Mouse (Mus musculus) heart, embryonic 16.5 days (tissue): ENCODE results near the gene Mtfp1. TPM values are rescaled to one million over a fixed set of nuclear protein-coding genes. Genes with fewer than 3 reads are reported as not detected.
"Not testable (repeated sequence)": the region's sequence is repeated elsewhere in the genome, so short reads cannot be mapped to it uniquely, and the experiment has no call there.

Experiments
- ATAC-seq: fragments of 200-750 bp; cut with Nextera tagmentation; replicated peaks from 2 replicates; pipeline ENCODE4 v1.8.0; 2017; ENCODE audit warnings: moderate number of reproducible peaks; ENCODE audit not compliant: insufficient read depth, low FRiP score; ENCODE audit errors: extremely low read depth
- H3K27ac ChIP-seq: fragments of 300-500 bp; sonication (generic); 2 replicates; pipeline ENCODE4 v1.5.1; 2014; ENCODE audit warnings: mild to moderate bottlenecking, low read length, control low read depth, moderate library complexity
- H3K27me3 ChIP-seq: fragments of 300-500 bp; sonication (generic); 2 replicates; pipeline ENCODE4 v1.6.1; 2014; ENCODE audit warnings: low read length, mixed read lengths; ENCODE audit not compliant: control insufficient read depth, insufficient read depth
- H3K36me3 ChIP-seq: fragments of 300-500 bp; sonication (generic); 2 replicates; pipeline ENCODE4 v1.6.1; 2014; ENCODE audit not compliant: control insufficient read depth, insufficient read depth
- H3K4me1 ChIP-seq: fragments of 300-500 bp; sonication (generic); 2 replicates; pipeline ENCODE4 v1.6.1; 2014; ENCODE audit warnings: low read length, mixed read lengths; ENCODE audit not compliant: control insufficient read depth, insufficient read depth
- H3K4me2 ChIP-seq: fragments of 300-500 bp; sonication (generic); 2 replicates; pipeline ENCODE4 v1.6.1; 2014; ENCODE audit warnings: low read depth, mild to moderate bottlenecking, control low read depth, low read length
- H3K4me3 ChIP-seq: fragments of 300-500 bp; sonication (generic); 2 replicates; pipeline ENCODE4 v1.5.1; 2014; ENCODE audit warnings: mild to moderate bottlenecking, control low read depth, low read length
- H3K9ac ChIP-seq: fragments of 300-500 bp; sonication (generic); 2 replicates; pipeline ENCODE4 v1.6.1; 2014; ENCODE audit warnings: low read length, control low read depth
- H3K9me3 ChIP-seq: fragments of 300-500 bp; sonication (generic); replicated peaks from 2 replicates; pipeline ENCODE4 v1.6.1; 2016; ENCODE audit warnings: low read length; ENCODE audit not compliant: control insufficient read depth
- WGBS: fragments of 180-500 bp; shearing (Covaris S2); extraction: QIAGEN DNeasy Blood & Tissue Kit; methylation state at CpG from one replicate; pipeline ENCODE4 v1.1.7; 2014; 5-methylcytosine and 5-hydroxymethylcytosine counted together
- polyA plus RNA-seq: library from polyadenylated mRNA; unstranded; fragments of >200 nt; fragmentation: Nextera tagmentation; extraction: Ambion mirVana; gene quantifications from 2 replicates; pipeline ENCODE4 v1.2.1, GENCODE M21; 2015

The Mtfp1 gene
- polyA plus RNA-seq, 1 experiment from 2014 or later = 41.6 TPM

- H3K27me3 ChIP-seq, H3K9me3 ChIP-seq, H3K4me3 ChIP-seq, H3K4me1 ChIP-seq, H3K36me3 ChIP-seq, H3K9ac ChIP-seq, H3K27ac ChIP-seq, ATAC-seq, H3K4me2 ChIP-seq: not testable (repeated sequence)
- 92% methylated on average over 6 of the region's 6 CpGs for WGBS
These were observed 12.7 kb upstream of the Mtfp1 start for GRCm38 (mm10) chr11:4107901-4108300.

- no peaks in the 10 kb centered on the region for H3K4me1 ChIP-seq
These were observed 10.2 kb upstream of the Mtfp1 start for GRCm38 (mm10) chr11:4105444-4105843.

GRCm38 (mm10) chr11:4104989-4105388 lies 9.7 kb upstream of the Mtfp1 start:
- no peak overlapping the region for H3K4me2 ChIP-seq

More at GRCm38 (mm10) chr11:4105444-4105843, 10.2 kb upstream of the Mtfp1 start:
- H3K4me2 ChIP-seq = no peak overlapping the region
- H3K27me3 ChIP-seq = no peaks in the 10 kb centered on the region
- 59% methylated on average over 6 of the region's 6 CpGs for WGBS
- ATAC-seq = no peak
- no peaks in the 10 kb centered on the region for H3K9me3 ChIP-seq
- H3K4me3 ChIP-seq = no peak overlapping the region
- no peak overlapping the region for H3K27ac ChIP-seq
- no peaks in the 10 kb centered on the region for H3K36me3 ChIP-seq
- no peak overlapping the region for H3K9ac ChIP-seq

GRCm38 (mm10) chr11:4103522-4103921 lies 8.3 kb upstream of the Mtfp1 start:
- H3K4me2 ChIP-seq = no peak overlapping the region
- no peaks in the 10 kb centered on the region for H3K9me3 ChIP-seq
- H3K4me3 ChIP-seq = no peak overlapping the region
- no peaks in the 10 kb centered on the region for H3K4me1 ChIP-seq
- no peak overlapping the region for H3K27ac ChIP-seq
- no peak for ATAC-seq
- H3K27me3 ChIP-seq = no peaks in the 10 kb centered on the region
- 81% methylated on average over 14 of the region's 14 CpGs for WGBS
- H3K9ac ChIP-seq = no peak overlapping the region
- no peaks in the 10 kb centered on the region for H3K36me3 ChIP-seq

More at GRCm38 (mm10) chr11:4104989-4105388, 9.7 kb upstream of the Mtfp1 start:
- no peak overlapping the region for H3K27ac ChIP-seq
- H3K9me3 ChIP-seq = no peaks in the 10 kb centered on the region
- no peak overlapping the region for H3K9ac ChIP-seq
- no peak overlapping the region for H3K4me3 ChIP-seq
- no peak for ATAC-seq
- H3K36me3 ChIP-seq = no peaks in the 10 kb centered on the region
- no peaks in the 10 kb centered on the region for H3K27me3 ChIP-seq
- 86% methylated on average over 5 of the region's 5 CpGs for WGBS
- H3K4me1 ChIP-seq = no peaks in the 10 kb centered on the region

- Histone ChIP-seq H3K4me2 (no peak overlapping the region), H3K4me1 (peaks cover 5% of the 10 kb centered on the region), H3K27me3 (no peaks in the 10 kb centered on the region), H3K9ac (no peak overlapping the region), H3K9me3 (no peaks in the 10 kb centered on the region), H3K36me3 (no peaks in the 10 kb centered on the region), H3K27ac (no peak overlapping the region), H3K4me3 (no peak overlapping the region)
- 73% methylated on average over 5 of the region's 5 CpGs for WGBS
- ATAC-seq = no peak
These were observed 6.6 kb upstream of the Mtfp1 start for GRCm38 (mm10) chr11:4101851-4102250.

GRCm38 (mm10) chr11:4099447-4099846 lies 4.2 kb upstream of the Mtfp1 start:
- Histone ChIP-seq H3K4me1 (peaks cover 18% of the 10 kb centered on the region), H3K4me3 (no peak overlapping the region), H3K36me3 (no peaks in the 10 kb centered on the region), H3K9me3 (no peaks in the 10 kb centered on the region), H3K9ac (no peak overlapping the region), H3K4me2 (no peak overlapping the region), H3K27me3 (no peaks in the 10 kb centered on the region), H3K27ac (no peak overlapping the region)
- ATAC-seq = no peak
- 63% methylated on average over 3 of the region's 3 CpGs for WGBS

GRCm38 (mm10) chr11:4098816-4099215 lies 3.6 kb upstream of the Mtfp1 start:
- no peak for ATAC-seq
- H3K9ac ChIP-seq = no peak overlapping the region
- no peak overlapping the region for H3K4me3 ChIP-seq
- 70% methylated on average over 7 of the region's 7 CpGs for WGBS
- peaks cover 18% of the 10 kb centered on the region for H3K4me1 ChIP-seq
- H3K36me3 ChIP-seq = no peaks in the 10 kb centered on the region
- no peaks in the 10 kb centered on the region for H3K27me3 ChIP-seq
- no peaks in the 10 kb centered on the region for H3K9me3 ChIP-seq
- H3K27ac ChIP-seq = no peak overlapping the region
- no peak overlapping the region for H3K4me2 ChIP-seq

- H3K27me3 ChIP-seq = no peaks in the 10 kb centered on the region
- no peak overlapping the region for H3K4me2 ChIP-seq
- H3K4me1 ChIP-seq = peaks cover 21% of the 10 kb centered on the region
- peaks cover 4% of the 10 kb centered on the region; the same call in 1 of the 2 replicates for H3K36me3 ChIP-seq
- 65% methylated on average over 8 of the region's 8 CpGs for WGBS
- H3K9ac ChIP-seq = no peak overlapping the region
- H3K9me3 ChIP-seq = no peaks in the 10 kb centered on the region
- no peak overlapping the region for H3K4me3 ChIP-seq
- ATAC-seq = no peak
- H3K27ac ChIP-seq = no peak overlapping the region
These were observed 2.9 kb upstream of the Mtfp1 start for GRCm38 (mm10) chr11:4098120-4098519.

- peak overlapping the region; percentile 82 for H3K4me2 ChIP-seq
- H3K9ac ChIP-seq = peak overlapping the region; percentile 78
- no peaks in the 10 kb centered on the region for H3K9me3 ChIP-seq
- peak overlapping the region; percentile 93 for H3K27ac ChIP-seq
- peak; percentile 7; the same call in 1 of the 2 replicates for ATAC-seq
- WGBS = 32% methylated on average over 10 of the region's 10 CpGs
- no peaks in the 10 kb centered on the region for H3K27me3 ChIP-seq
- peak overlapping the region; percentile 56 for H3K4me3 ChIP-seq
- H3K36me3 ChIP-seq = peaks cover 9% of the 10 kb centered on the region
- H3K4me1 ChIP-seq = peaks cover 21% of the 10 kb centered on the region
These were observed 1.9 kb upstream of the Mtfp1 start for GRCm38 (mm10) chr11:4097091-4097621.
